Mouse (Mus musculus) hindbrain, embryonic 11.5 days (tissue): Measurements from ENCODE around the gene Amz2. TPM values are rescaled to one million over a fixed set of nuclear protein-coding genes. Genes with fewer than 3 reads are reported as not detected.

Experiments used
- ATAC-seq: fragments of 200-750 bp; cut with Nextera tagmentation; 2 replicates; pipeline ENCODE4 v1.8.0; 2017; ENCODE audit warnings: mild to moderate bottlenecking, moderate TSS enrichment, moderate library complexity; ENCODE audit not compliant: low FRiP score
- DNase-seq: peaks from one replicate; pipeline ENCODE4 v3.0.0-alpha.2; 2015; ENCODE audit warnings: low spot score
- H3K27ac ChIP-seq: fragments of 300-500 bp; sonication (generic); 2 replicates; pipeline ENCODE4 v1.5.1; 2014; ENCODE audit warnings: mild to moderate bottlenecking, low read depth, low read length
- H3K27me3 ChIP-seq: fragments of 300-500 bp; sonication (generic); 2 replicates; pipeline ENCODE4 v1.6.1; 2014; ENCODE audit warnings: mild to moderate bottlenecking, low read length, moderate library complexity, mixed read lengths; ENCODE audit not compliant: control insufficient read depth, insufficient read depth
- H3K36me3 ChIP-seq: fragments of 300-500 bp; sonication (generic); 2 replicates; pipeline ENCODE4 v1.6.1; 2014; ENCODE audit warnings: mild to moderate bottlenecking, low read length, moderate library complexity, mixed read lengths; ENCODE audit not compliant: control insufficient read depth, insufficient read depth
- H3K4me1 ChIP-seq: fragments of 300-500 bp; sonication (generic); replicated peaks from 2 replicates; pipeline ENCODE4 v1.6.1; 2014; ENCODE audit warnings: low read length, mixed read lengths; ENCODE audit not compliant: control insufficient read depth, insufficient read depth
- H3K4me2 ChIP-seq: fragments of 300-500 bp; sonication (generic); replicated peaks from 2 replicates; pipeline ENCODE4 v1.6.1; 2014; ENCODE audit warnings: mild to moderate bottlenecking, low read depth, low read length
- H3K4me3 ChIP-seq: fragments of 300-500 bp; sonication (generic); 2 replicates; pipeline ENCODE4 v1.5.1; 2014; ENCODE audit warnings: low read depth, low read length
- H3K9ac ChIP-seq: fragments of 300-500 bp; sonication (generic); 2 replicates; pipeline ENCODE4 v1.6.1; 2014; ENCODE audit warnings: low read depth, low read length
- H3K9me3 ChIP-seq: fragments of 300-500 bp; sonication (generic); 2 replicates; pipeline ENCODE4 v1.6.1; 2016; ENCODE audit warnings: low read length; ENCODE audit not compliant: control insufficient read depth
- WGBS: fragments of 180-500 bp; shearing (Covaris S2); extraction: QIAGEN DNeasy Blood & Tissue Kit; methylation state at CpG from one replicate; pipeline ENCODE4 v1.1.7; 2014; 5-methylcytosine and 5-hydroxymethylcytosine counted together
- polyA plus RNA-seq: library from polyadenylated mRNA; unstranded; fragments of >200 nt; fragmentation: Nextera tagmentation; extraction: Ambion mirVana; gene quantifications from 2 replicates; pipeline ENCODE4 v1.2.1, GENCODE M21; 2014

Gene Amz2
- polyA plus RNA-seq, 1 experiment from 2014 or later: 50.4 TPM

- H3K36me3 ChIP-seq: no peaks in the 10 kb centered on the region
- no peaks in the 10 kb centered on the region; the same call in 1 of the 2 replicates for H3K4me1 ChIP-seq
- 92% methylated on average over 5 of the region's 5 CpGs for WGBS
- DNase-seq (no peak), ATAC-seq (no peak)
- H3K4me3 ChIP-seq: no peak overlapping the region
- no peaks in the 10 kb centered on the region for H3K27me3 ChIP-seq
- no peak overlapping the region for H3K9ac ChIP-seq
- no peak overlapping the region for H3K4me2 ChIP-seq
- no peaks in the 10 kb centered on the region for H3K9me3 ChIP-seq
- no peak overlapping the region for H3K27ac ChIP-seq
Observed at GRCm38 (mm10) chr11:109500206-109500605, 74.5 kb downstream of the Amz2 start.

Other genes with a start within 250 kb of the Amz2 start
- 1.7 and 2.4 TPM in 2 replicates for gene Rgs9, start 127.8 kb upstream of the Amz2 start, polyA plus RNA-seq
- 20.6 and 25.2 TPM in 2 replicates for gene Gna13, start 63.1 kb upstream of the Amz2 start, polyA plus RNA-seq
- gene 9930022D16Rik, start 12.0 kb upstream of the Amz2 start, polyA plus RNA-seq: not detected in 2 replicates
- gene Arsg, start 47.4 kb downstream of the Amz2 start, polyA plus RNA-seq: 3.1 and 4.2 TPM in 2 replicates
- gene Slc16a6, start 47.7 kb downstream of the Amz2 start, polyA plus RNA-seq: 4.6 and 6.0 TPM in 2 replicates
- gene Wipi1, start 186.0 kb downstream of the Amz2 start, polyA plus RNA-seq: 12.2 and 12.3 TPM in 2 replicates
- 411 and 461 TPM in 2 replicates for gene Prkar1a, start 223.5 kb downstream of the Amz2 start, polyA plus RNA-seq